Mouse (Mus musculus) embryonic facial prominence, embryonic 10.5 days (tissue): Measurements from ENCODE around the gene Taok1. TPM values are rescaled to one million over a fixed set of nuclear protein-coding genes. Genes with fewer than 3 reads are reported as not detected.
A peak's percentile ranks its signal among the peaks of the same experiment; 100 is the strongest.

Experiments used
- DNase-seq: peaks from one replicate; pipeline ENCODE4 v3.0.0-alpha.2; 2017; ENCODE audit warnings: low spot score
- H3K27ac ChIP-seq: fragments of 300-500 bp; sonication (generic); replicated peaks from 2 replicates; pipeline ENCODE4 v1.5.1; 2016; ENCODE audit warnings: mild to moderate bottlenecking
- H3K27me3 ChIP-seq: fragments of 300-500 bp; sonication (generic); replicated peaks from 2 replicates; pipeline ENCODE4 v1.6.1; 2016; ENCODE audit warnings: low read depth, mild to moderate bottlenecking; ENCODE audit not compliant: poor library complexity, severe bottlenecking
- H3K36me3 ChIP-seq: fragments of 300-500 bp; sonication (generic); replicated peaks from 2 replicates; pipeline ENCODE4 v1.6.1; 2016; ENCODE audit warnings: mild to moderate bottlenecking, moderate library complexity
- H3K4me1 ChIP-seq: fragments of 300-500 bp; sonication (generic); 2 replicates; pipeline ENCODE4 v1.6.1; 2016
- H3K4me3 ChIP-seq: fragments of 300-500 bp; sonication (generic); 2 replicates; pipeline ENCODE4 v1.5.1; 2016; ENCODE audit warnings: mild to moderate bottlenecking, moderate library complexity
- H3K9me3 ChIP-seq: fragments of 300-500 bp; sonication (generic); 2 replicates; pipeline ENCODE4 v1.6.1; 2016; ENCODE audit warnings: mild to moderate bottlenecking
- WGBS: fragments of 180-500 bp; shearing (Covaris S2); methylation state at CpG from one replicate; pipeline ENCODE4 v1.1.7; 2016; 5-methylcytosine and 5-hydroxymethylcytosine counted together
- polyA plus RNA-seq: library from polyadenylated mRNA; unstranded; fragments of >200 nt; fragmentation: Nextera tagmentation; extraction: Ambion mirVana; gene quantifications from 2 replicates; pipeline ENCODE4 v1.2.1, GENCODE M21; 2016

Gene Taok1
- polyA plus RNA-seq, 1 experiment from 2014 or later = 13.5 TPM

DNA sequence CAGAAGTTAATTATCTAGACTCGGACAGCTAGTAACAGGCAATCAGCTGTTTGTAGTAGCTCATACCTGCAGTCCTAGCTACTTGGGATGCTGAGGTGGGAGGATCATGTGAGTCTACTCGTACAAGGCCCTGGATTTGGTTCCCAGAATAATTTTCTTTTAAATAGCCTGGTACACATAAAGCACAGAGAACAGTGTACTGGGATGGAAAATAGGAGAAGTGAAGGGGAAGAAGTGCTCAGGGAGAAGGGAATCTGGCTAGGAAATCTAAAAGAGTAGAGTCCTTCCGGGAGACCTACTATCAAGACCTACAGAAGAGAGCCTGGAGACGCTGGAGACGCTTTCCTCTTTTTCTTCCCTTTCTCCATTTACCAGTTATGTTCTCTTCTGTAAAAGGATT is 16.4 kb upstream of the Taok1 start:
- Histone ChIP-seq H3K4me3 (peak overlapping the region; percentile 52), H3K27me3 (peaks cover 18% of the 10 kb centered on the region; the same call in 1 of the 2 replicates), H3K36me3 (no peaks in the 10 kb centered on the region), H3K4me1 (peaks cover 20% of the 10 kb centered on the region), H3K27ac (no peak overlapping the region), H3K9me3 (no peaks in the 10 kb centered on the region)
- DNase-seq = no peak
- WGBS = 26% methylated on average over 5 of the region's 5 CpGs

GRCm38 (mm10) chr11:77621902-77622535 is 14.4 kb upstream of the Taok1 start:
- H3K27me3 ChIP-seq = peaks cover 18% of the 10 kb centered on the region; the same call in 1 of the 2 replicates
- DNase-seq = no peak
- H3K4me3 ChIP-seq = no peak overlapping the region
- H3K4me1 ChIP-seq = peaks cover 20% of the 10 kb centered on the region
- H3K27ac ChIP-seq = no peak overlapping the region
- 80% methylated on average over 5 of the region's 5 CpGs for WGBS
- no peaks in the 10 kb centered on the region for H3K9me3 ChIP-seq
- H3K36me3 ChIP-seq = no peaks in the 10 kb centered on the region

GRCm38 (mm10) chr11:77615084-77615624 is 7.5 kb upstream of the Taok1 start:
- Histone ChIP-seq H3K27ac (no peak overlapping the region), H3K9me3 (no peaks in the 10 kb centered on the region), H3K27me3 (no peaks in the 10 kb centered on the region), H3K36me3 (no peaks in the 10 kb centered on the region), H3K4me3 (no peak overlapping the region), H3K4me1 (no peaks in the 10 kb centered on the region)
- 81% methylated on average over 5 of the region's 5 CpGs for WGBS
- no peak for DNase-seq

DNA sequence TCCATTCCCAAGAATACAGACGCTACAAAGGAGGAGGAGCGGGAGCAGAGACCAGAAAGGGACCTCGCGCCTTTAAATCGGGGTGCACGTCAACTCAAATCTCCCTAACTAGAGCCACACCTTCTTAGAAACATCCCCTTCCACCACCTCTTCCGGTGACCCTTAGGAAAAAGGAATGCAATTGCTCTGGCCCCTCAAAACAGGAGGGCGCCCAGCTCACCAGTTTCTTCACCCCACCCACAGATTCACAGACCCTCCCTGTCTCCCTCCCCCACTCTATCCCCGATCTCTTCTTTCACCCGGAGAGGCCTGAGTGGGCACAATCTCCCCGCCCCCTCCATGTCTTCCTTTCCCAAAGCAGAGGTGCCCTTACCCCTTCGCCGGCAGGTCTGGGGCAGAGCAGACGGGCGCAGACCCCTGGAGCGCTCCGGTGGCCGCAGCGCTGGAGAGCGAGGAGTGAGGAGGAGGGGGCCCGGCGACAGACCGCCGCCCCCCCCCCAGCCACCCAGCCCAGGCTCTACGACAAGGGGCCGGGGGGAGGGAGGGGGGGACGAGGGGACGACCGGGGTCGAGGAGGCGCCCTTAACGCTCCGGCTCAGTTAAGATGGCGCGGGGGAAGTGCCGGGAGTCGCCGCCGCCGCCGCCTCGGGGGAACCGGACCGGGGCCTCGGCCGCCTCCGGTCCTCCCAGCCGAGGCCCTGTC is 629 bp downstream of the Taok1 start:
- H3K36me3 ChIP-seq = peaks cover 24% of the 10 kb centered on the region
- no peaks in the 10 kb centered on the region for H3K27me3 ChIP-seq
- H3K9me3 ChIP-seq = no peaks in the 10 kb centered on the region
- H3K4me1 ChIP-seq = peaks cover 28% of the 10 kb centered on the region
- peak overlapping the region; percentile 87 for H3K4me3 ChIP-seq
- under 1% methylated on average over 48 of the region's 48 CpGs for WGBS
- peak; percentile 76 for DNase-seq
- peak overlapping the region; percentile 100 for H3K27ac ChIP-seq

- no peaks in the 10 kb centered on the region for H3K9me3 ChIP-seq
- H3K27ac ChIP-seq = peak overlapping the region; percentile 100
- no peaks in the 10 kb centered on the region for H3K27me3 ChIP-seq
- H3K4me1 ChIP-seq = peaks cover 28% of the 10 kb centered on the region
- DNase-seq = no peak
- H3K4me3 ChIP-seq = peak overlapping the region; percentile 87
- H3K36me3 ChIP-seq = peaks cover 26% of the 10 kb centered on the region
- WGBS = 9% methylated on average over 6 of the region's 6 CpGs
Observed at GRCm38 (mm10) chr11:77606469-77606834, 1.2 kb downstream of the Taok1 start.

- Histone ChIP-seq H3K4me3 (no peak overlapping the region), H3K4me1 (no peaks in the 10 kb centered on the region), H3K9me3 (no peaks in the 10 kb centered on the region), H3K36me3 (peaks cover 75% of the 10 kb centered on the region), H3K27ac (no peak overlapping the region), H3K27me3 (no peaks in the 10 kb centered on the region)
- no peak for DNase-seq
Observed at GRCm38 (mm10) chr11:77597266-77597665, 10.3 kb downstream of the Taok1 start.

- no peaks in the 10 kb centered on the region for H3K4me1 ChIP-seq
Observed at GRCm38 (mm10) chr11:77591388-77591787, 16.2 kb downstream of the Taok1 start.

DNA sequence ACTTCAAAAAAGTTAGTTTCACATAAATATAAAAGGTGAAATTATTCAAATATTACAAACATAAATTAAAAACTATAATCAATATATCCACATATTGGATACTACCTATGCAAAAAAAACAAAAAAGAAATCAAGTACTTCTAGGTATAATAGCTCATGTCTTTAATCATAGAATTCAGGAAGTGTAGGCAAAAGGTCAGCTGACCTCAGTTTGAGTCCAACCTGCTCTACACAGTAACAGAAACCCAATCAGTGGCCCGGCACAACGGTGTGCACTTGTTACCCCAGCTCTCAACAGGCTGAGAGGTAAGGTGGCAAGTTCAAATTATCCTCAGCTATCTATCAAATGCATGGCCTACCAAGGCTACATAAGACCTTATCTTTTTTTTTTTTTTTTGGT is 16.8 kb downstream of the Taok1 start:
- Histone ChIP-seq H3K4me3 (no peak overlapping the region), H3K27me3 (no peaks in the 10 kb centered on the region), H3K9me3 (no peaks in the 10 kb centered on the region), H3K36me3 (peaks cover 63% of the 10 kb centered on the region), H3K27ac (no peak overlapping the region), H3K4me1 (no peaks in the 10 kb centered on the region)
- DNase-seq = no peak
- 97% methylated on average over 2 of the region's 2 CpGs for WGBS

More at GRCm38 (mm10) chr11:77591388-77591787, 16.2 kb downstream of the Taok1 start:
- Histone ChIP-seq H3K36me3 (peaks cover 67% of the 10 kb centered on the region), H3K27me3 (no peaks in the 10 kb centered on the region), H3K4me3 (no peak overlapping the region), H3K27ac (no peak overlapping the region), H3K9me3 (no peaks in the 10 kb centered on the region)
- WGBS = 93% methylated on average over 2 of the region's 2 CpGs
- no peak for DNase-seq

- DNase-seq = no peak
- Histone ChIP-seq H3K36me3 (peaks cover 72% of the 10 kb centered on the region), H3K4me1 (no peaks in the 10 kb centered on the region), H3K27me3 (no peaks in the 10 kb centered on the region), H3K4me3 (no peak overlapping the region), H3K9me3 (no peaks in the 10 kb centered on the region), H3K27ac (no peak overlapping the region)
- WGBS = 92% methylated on average over 3 of the region's 3 CpGs
Observed at GRCm38 (mm10) chr11:77585201-77585600, 22.4 kb downstream of the Taok1 start.

GRCm38 (mm10) chr11:77545261-77545660 is 62.4 kb downstream of the Taok1 start:
- no peaks in the 10 kb centered on the region for H3K27me3 ChIP-seq
- no peak for DNase-seq
- 93% methylated on average over 7 of the region's 7 CpGs for WGBS

GRCm38 (mm10) chr11:77532202-77532846 is 75.3 kb downstream of the Taok1 start:
- H3K27me3 ChIP-seq = no peaks in the 10 kb centered on the region
- no peak overlapping the region for H3K27ac ChIP-seq
- 0 out of 2 replicates have a peak, but pooled peaks cover 3% of the 10 kb centered on the region for H3K4me1 ChIP-seq
- H3K4me3 ChIP-seq = no peak overlapping the region
- DNase-seq = no peak
- H3K9me3 ChIP-seq = no peaks in the 10 kb centered on the region
- 89% methylated on average over 4 of the region's 4 CpGs for whole genome bisulfite sequencing
- peaks cover 44% of the 10 kb centered on the region for H3K36me3 ChIP-seq

More at GRCm38 (mm10) chr11:77545261-77545660, 62.4 kb downstream of the Taok1 start:
- H3K36me3 ChIP-seq = peaks cover 99% of the 10 kb centered on the region
- H3K9me3 ChIP-seq = no peaks in the 10 kb centered on the region
- H3K27ac ChIP-seq = no peak overlapping the region
- H3K4me3 ChIP-seq = no peak overlapping the region
- H3K4me1 ChIP-seq = no peaks in the 10 kb centered on the region

GRCm38 (mm10) chr11:77530862-77531261 is 76.8 kb downstream of the Taok1 start:
- H3K4me1 ChIP-seq = 0 out of 2 replicates have a peak, but pooled peaks cover 3% of the 10 kb centered on the region

More at GRCm38 (mm10) chr11:77530862-77531261, 76.8 kb downstream of the Taok1 start:
- 95% methylated on average over 2 of the region's 2 CpGs for WGBS
- Histone ChIP-seq H3K27ac (no peak overlapping the region), H3K27me3 (no peaks in the 10 kb centered on the region), H3K36me3 (peaks cover 30% of the 10 kb centered on the region), H3K9me3 (no peaks in the 10 kb centered on the region), H3K4me3 (no peak overlapping the region)
- no peak for DNase-seq
